In genomic region chr13:113762766-113763516, GRCm38 (mm10) we compare ENCODE assay signal across 25 mouse cellular contexts. TPM values are rescaled to one million over a fixed set of nuclear protein-coding genes. Genes with fewer than 3 reads are reported as not detected.
A peak's percentile ranks its signal among the peaks of the same experiment; 100 is the strongest.
DNase-seq lines count a peak whose midpoint lies in the region; ATAC-seq and TF ChIP-seq lines count a peak whose summit lies in the region.
"Had no signal": no experiment of that assay in that cellular context is flagged by ENCODE, and none has a peak within 500 bp of the region (broad histone marks: within the 10 kb centered on the region; RNA-seq: fewer than 3 reads in every experiment).

No protein-coding gene starts in this region.

- ATAC-seq in lung, embryonic 15.5 days (ENCODE audit: borderline replicate concordance, extremely low read depth, low FRiP score, low TSS enrichment): 0 out of 2 replicates have a peak, but pooled peaks have one; percentile 42
- no peak for ATAC-seq in lung, postnatal 0 days
- ATAC-seq in megakaryocyte, adult 5-6 weeks (ENCODE audit: poor library complexity, severe bottlenecking): no peak
- ATAC-seq: forebrain, embryonic 15.5 days; hindbrain, embryonic 16.5 days had no signal

- peak; percentile 72 for DNase-seq in heart, adult 11 months
- DNase-seq in heart, adult 9 months (ENCODE audit: low spot score in 2 of 2): no peak
- DNase-seq in lung, postnatal 0 days (ENCODE audit: low spot score): no peak
- peak; percentile 68 for DNase-seq in R1 (ENCODE audit: low read depth, low spot score)
- DNase-seq in yolk sac, embryonic 10.5 days (ENCODE audit: low spot score): peak; percentile 21
- DNase-seq in right cerebral cortex, postnatal 14 days: no peak
- DNase-seq: adrenal gland, postnatal 10 days; cerebellum, adult 11 months; cerebellum, adult 2 months; cerebellum, adult 9-11 months; cerebellum, postnatal 25 days; gastrocnemius, postnatal 25 days; heart, postnatal 10 days; heart, postnatal 36 days had no signal

- H3K9me3 ChIP-seq in lung, embryonic 15.5 days: no peaks in the 10 kb centered on the region
- H3K9me3 ChIP-seq in lung, postnatal 0 days (ENCODE audit: low read length): no peaks in the 10 kb centered on the region
- H3K9me3 ChIP-seq: embryonic facial prominence, embryonic 13.5 days; forebrain, embryonic 12.5 days; forebrain, embryonic 15.5 days; heart, embryonic 12.5 days; heart, embryonic 15.5 days; hindbrain, embryonic 13.5 days had no signal

- H3K36me3 ChIP-seq in lung, embryonic 15.5 days: no peaks in the 10 kb centered on the region
- H3K36me3 ChIP-seq in lung, postnatal 0 days (ENCODE audit: insufficient read depth, low read length): no peaks in the 10 kb centered on the region
- H3K36me3 ChIP-seq: embryonic facial prominence, embryonic 13.5 days; forebrain, embryonic 12.5 days; forebrain, embryonic 15.5 days; heart, embryonic 12.5 days; heart, embryonic 15.5 days; hindbrain, embryonic 10.5 days; hindbrain, embryonic 13.5 days had no signal

- H3K9ac ChIP-seq in lung, embryonic 15.5 days: no peak overlapping the region
- no peak overlapping the region for H3K9ac ChIP-seq in lung, postnatal 0 days (replicated peaks; ENCODE audit: low read depth)
- H3K9ac ChIP-seq: embryonic facial prominence, embryonic 13.5 days; forebrain, embryonic 12.5 days; forebrain, embryonic 15.5 days; heart, embryonic 12.5 days; heart, embryonic 15.5 days; hindbrain, embryonic 13.5 days had no signal

- H3K27ac ChIP-seq in lung, embryonic 15.5 days: no peak overlapping the region
- H3K27ac ChIP-seq in lung, postnatal 0 days (ENCODE audit: low read length): no peak overlapping the region
- H3K27ac ChIP-seq: embryonic facial prominence, embryonic 13.5 days; forebrain, embryonic 12.5 days; forebrain, embryonic 15.5 days; heart, embryonic 15.5 days; hindbrain, embryonic 10.5 days; hindbrain, embryonic 13.5 days had no signal

- H3K4me1 ChIP-seq in lung, embryonic 15.5 days: no peaks in the 10 kb centered on the region
- no peaks in the 10 kb centered on the region for H3K4me1 ChIP-seq in lung, postnatal 0 days (ENCODE audit: insufficient read depth, low read depth, low read length)
- H3K4me1 ChIP-seq: heart, embryonic 12.5 days; heart, embryonic 15.5 days; hindbrain, embryonic 13.5 days had no signal

- H3K27me3 ChIP-seq in lung, embryonic 15.5 days: no peaks in the 10 kb centered on the region
- H3K27me3 ChIP-seq in lung, postnatal 0 days (replicated peaks; ENCODE audit: insufficient read depth, low read length): no peaks in the 10 kb centered on the region
- H3K27me3 ChIP-seq: embryonic facial prominence, embryonic 13.5 days; forebrain, embryonic 15.5 days; heart, embryonic 12.5 days; heart, embryonic 15.5 days; hindbrain, embryonic 13.5 days had no signal

- WGBS in lung, embryonic 15.5 days: 57% methylated on average over 14 of the region's 14 CpGs
- WGBS in lung, postnatal 0 days: 63% methylated on average over 14 of the region's 14 CpGs

- TF ChIP-seq CTCF in lung, postnatal 0 days (IDR thresholded peaks at IDR 0.05): no peak

- H3K4me3 ChIP-seq in lung, embryonic 15.5 days: no peak overlapping the region
- no peak overlapping the region for H3K4me3 ChIP-seq in lung, postnatal 0 days (ENCODE audit: low read depth, low read length)
- H3K4me3 ChIP-seq: embryonic facial prominence, embryonic 13.5 days; erythroblast, embryonic 14.5 days; forebrain, embryonic 12.5 days; forebrain, embryonic 15.5 days; heart, embryonic 12.5 days; heart, embryonic 15.5 days; hindbrain, embryonic 10.5 days; hindbrain, embryonic 13.5 days had no signal

- H3K4me2 ChIP-seq in lung, embryonic 15.5 days: no peak overlapping the region
- H3K4me2 ChIP-seq in lung, postnatal 0 days (replicated peaks; ENCODE audit: low read depth, low read length): no peak overlapping the region
- H3K4me2 ChIP-seq: embryonic facial prominence, embryonic 13.5 days; forebrain, embryonic 12.5 days; forebrain, embryonic 15.5 days; heart, embryonic 12.5 days; heart, embryonic 15.5 days; hindbrain, embryonic 13.5 days had no signal

- no peak for TF ChIP-seq EP300 in lung, postnatal 0 days (IDR thresholded peaks at IDR 0.05)

RNA-seq across cellular contexts. Expression of gene Arl15, which starts 31.4 kb away (rescaled TPM):
- 8.2 and 10.6 TPM in 2 replicates for polyA plus RNA-seq in lung, embryonic 15.5 days (2015; fragmentation: Nextera tagmentation; extraction: Ambion mirVana)
- polyA plus RNA-seq in lung, postnatal 0 days (2015; fragmentation: Nextera tagmentation; extraction: Ambion mirVana): 10.1 and 13.4 TPM in 2 replicates
- 11.0 and 14.3 TPM in 2 replicates for total RNA-seq in megakaryocyte, adult 5-6 weeks (2015)
- 12.1 and 13.5 TPM in 2 replicates for total RNA-seq in megakaryocyte, adult 5-6 weeks (2017)
- polyA plus RNA-seq: erythroblast, embryonic 14.5 days had no signal

Comparison
In these comparisons a context has a peak if more than half of its experiments do, and no peak if none do; other contexts are left out.
1. DNase-seq: peak in heart, adult 11 months (single experiment), R1 (single experiment) and yolk sac, embryonic 10.5 days (single experiment); none in heart, adult 9 months (0 of 2), lung, postnatal 0 days (single experiment) and right cerebral cortex, postnatal 14 days (single experiment).